Mouse (Mus musculus): ENCODE measurements around the gene Adam26a. TPM values are rescaled to one million over a fixed set of nuclear protein-coding genes. Genes with fewer than 3 reads are reported as not detected.
"Not testable (repeated sequence)": the region's sequence is repeated elsewhere in the genome, so short reads cannot be mapped to it uniquely, and the experiment has no call there.

Gene Adam26a
- polyA plus RNA-seq (2015; fragmentation: Nextera tagmentation; extraction: Ambion mirVana) = not detected in 2 replicates

- H3K9me3 ChIP-seq (ENCODE audit: low read length); H3K4me3 ChIP-seq (ENCODE audit: low read depth, low read length); H3K9ac ChIP-seq (replicated peaks); H3K4me2 ChIP-seq (ENCODE audit: low read depth, low read length); ATAC-seq; H3K27me3 ChIP-seq (ENCODE audit: insufficient read depth, low read length); H3K27ac ChIP-seq (ENCODE audit: low read depth); DNase-seq; H3K4me1 ChIP-seq (ENCODE audit: insufficient read depth); H3K36me3 ChIP-seq (replicated peaks; ENCODE audit: insufficient read depth, low read length): not testable (repeated sequence)
- WGBS (ENCODE audit: insufficient replicate concordance) = 74% methylated on average over 2 of the region's 2 CpGs
These were observed at the start of gene Adam26a for GRCm38 (mm10) chr8:43576607-43577006. Adam26a (minus strand) TSS chr8:43576707.

GRCm38 (mm10) chr8:43616046-43616445 is 39.5 kb upstream of the Adam26a start:
- H3K36me3 ChIP-seq (replicated peaks; ENCODE audit: insufficient read depth, low read length) = no peaks in the 10 kb centered on the region
- DNase-seq (no peak), ATAC-seq (no peak)
- H3K9me3 ChIP-seq (ENCODE audit: low read length) = no peaks in the 10 kb centered on the region
- no peak overlapping the region for H3K27ac ChIP-seq (ENCODE audit: low read depth)
- H3K27me3 ChIP-seq (ENCODE audit: insufficient read depth, low read length) = no peaks in the 10 kb centered on the region
- H3K4me3 ChIP-seq (ENCODE audit: low read depth, low read length) = no peak overlapping the region
- 100% methylated on average over 1 of the region's 1 CpGs for WGBS (ENCODE audit: insufficient replicate concordance)
- no peaks in the 10 kb centered on the region for H3K4me1 ChIP-seq (ENCODE audit: insufficient read depth)
- TF ChIP-seq CTCF (IDR thresholded peaks at IDR 0.05; ENCODE audit: low read depth) = no peak
- TF ChIP-seq EP300 (IDR thresholded peaks at IDR 0.05; ENCODE audit: low read depth) = no peak
- H3K4me2 ChIP-seq (ENCODE audit: low read depth, low read length) = no peak overlapping the region
- H3K9ac ChIP-seq (replicated peaks) = no peak overlapping the region

GRCm38 (mm10) chr8:43603657-43604056 is 27.1 kb upstream of the Adam26a start:
- H3K36me3 ChIP-seq (replicated peaks; ENCODE audit: insufficient read depth, low read length); H3K27ac ChIP-seq (ENCODE audit: low read depth); H3K9me3 ChIP-seq (ENCODE audit: low read length); DNase-seq; H3K4me2 ChIP-seq (ENCODE audit: low read depth, low read length); H3K4me3 ChIP-seq (ENCODE audit: low read depth, low read length); H3K9ac ChIP-seq (replicated peaks); H3K27me3 ChIP-seq (ENCODE audit: insufficient read depth, low read length); ATAC-seq; H3K4me1 ChIP-seq (ENCODE audit: insufficient read depth): not testable (repeated sequence)
- WGBS (ENCODE audit: insufficient replicate concordance) = 72% methylated on average over 13 of the region's 13 CpGs

DNA sequence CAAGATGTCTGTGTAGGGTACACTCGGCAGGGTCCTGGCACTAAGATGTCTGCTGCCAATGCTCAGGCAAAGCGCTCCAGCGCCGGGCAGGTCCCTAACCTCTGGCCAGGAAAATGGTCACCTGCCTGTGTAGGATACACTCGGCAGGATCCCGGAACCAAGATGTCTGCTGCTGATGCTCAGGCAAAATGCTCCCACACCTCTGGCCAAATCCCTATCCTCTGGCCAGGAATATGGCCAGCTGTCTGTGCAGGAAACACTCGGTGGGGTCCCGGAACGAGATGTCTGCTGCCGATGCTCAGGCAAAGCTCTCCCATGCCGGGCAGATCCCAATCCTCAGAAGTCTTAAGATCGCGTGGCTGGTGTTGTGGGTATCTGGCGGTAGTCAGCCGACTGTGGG is 26.7 kb upstream of the Adam26a start:
- H3K27ac ChIP-seq (ENCODE audit: low read depth); H3K9me3 ChIP-seq (ENCODE audit: low read length); H3K36me3 ChIP-seq (replicated peaks; ENCODE audit: insufficient read depth, low read length); H3K4me3 ChIP-seq (ENCODE audit: low read depth, low read length); H3K4me1 ChIP-seq (ENCODE audit: insufficient read depth); DNase-seq; ATAC-seq; H3K27me3 ChIP-seq (ENCODE audit: insufficient read depth, low read length); H3K9ac ChIP-seq (replicated peaks); H3K4me2 ChIP-seq (ENCODE audit: low read depth, low read length): not testable (repeated sequence)
- 87% methylated on average over 15 of the region's 15 CpGs for WGBS (ENCODE audit: insufficient replicate concordance)

DNA sequence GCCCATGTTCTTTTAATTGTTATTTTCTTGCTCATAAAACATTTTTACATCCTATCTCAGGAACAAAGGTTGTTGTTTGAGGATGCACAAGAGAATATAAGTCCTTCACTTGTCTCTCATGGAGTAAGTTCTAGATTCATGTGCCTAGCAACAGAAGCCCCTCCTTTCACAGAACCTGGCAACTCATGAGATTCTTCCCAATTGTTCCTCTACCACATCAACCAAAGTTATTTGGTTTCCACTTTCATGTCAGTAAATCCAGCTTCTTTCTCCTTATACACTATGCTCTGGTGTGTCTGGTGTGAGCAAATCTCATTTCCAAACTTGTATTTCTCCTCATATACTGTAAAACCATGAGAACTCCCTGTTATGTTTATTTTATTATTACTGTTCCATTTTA is 48.5 kb downstream of the Adam26a start, which contains the start of gene Adam26b:
TSS of gene Adam26b (minus strand) at position 101 of the 400 bp plus-strand sequence.
- H3K4me1 ChIP-seq (ENCODE audit: insufficient read depth); H3K9ac ChIP-seq (replicated peaks); H3K27me3 ChIP-seq (ENCODE audit: insufficient read depth, low read length); H3K9me3 ChIP-seq (ENCODE audit: low read length); DNase-seq; H3K4me3 ChIP-seq (ENCODE audit: low read depth, low read length); H3K27ac ChIP-seq (ENCODE audit: low read depth); H3K36me3 ChIP-seq (replicated peaks; ENCODE audit: insufficient read depth, low read length); ATAC-seq; H3K4me2 ChIP-seq (ENCODE audit: low read depth, low read length): not testable (repeated sequence)

Other genes starting within 250 kb of the Adam26a start
- gene Adam26b, start 48.6 kb downstream of the Adam26a start, polyA plus RNA-seq (2015; fragmentation: Nextera tagmentation; extraction: Ambion mirVana) = not detected in 2 replicates
- not detected in 2 replicates for gene Gm5346, start 50.6 kb upstream of the Adam26a start, polyA plus RNA-seq (2015; fragmentation: Nextera tagmentation; extraction: Ambion mirVana)
- not detected in 2 replicates for gene Adam34, start 133.3 kb upstream of the Adam26a start, polyA plus RNA-seq (2015; fragmentation: Nextera tagmentation; extraction: Ambion mirVana)

All from liver, postnatal 0 days (tissue).